Mouse (Mus musculus) heart, adult 2 months (tissue): ENCODE results near the gene Mthfd2.

Experiments
- CTCF ChIP-seq: fragments of 200-600 bp; IDR thresholded peaks from 2 replicates; pipeline ENCODE4 v1.8.1; 2022; ENCODE audit warnings: antibody characterized with exemption, mild to moderate bottlenecking, moderate library complexity
- EP300 ChIP-seq: fragments of 200-500 bp; IDR thresholded peaks from 2 replicates; pipeline ENCODE4 v1.6.1; 2011; ENCODE audit warnings: low read depth, low read length, control low read depth; ENCODE audit not compliant: insufficient read depth
- POLR2A ChIP-seq: fragments of 200-500 bp; IDR thresholded peaks from 2 replicates; pipeline ENCODE4 v1.6.1; 2011; ENCODE audit warnings: mild to moderate bottlenecking, low read depth, low read length, control low read depth; ENCODE audit not compliant: insufficient read depth

GRCm38 (mm10) chr6:83351490-83352160 lies 25.9 kb upstream of the Mthfd2 start:
- no peak for TF ChIP-seq POLR2A
- TF ChIP-seq CTCF: no peak
- TF ChIP-seq EP300: no peak
